Mouse (Mus musculus) heart, postnatal 14 days (tissue): Measurements from ENCODE around the gene Evc. TPM values are rescaled to one million over a fixed set of nuclear protein-coding genes. Genes with fewer than 3 reads are reported as not detected.

Experiments
- DNase-seq, 2 experiments: peaks; one replicate each; pipeline ENCODE4 v3.0.0; 2021 to 2022
- intact Hi-C: fragments of 180-260 bp; cut with DNase I; formaldehyde crosslinking; loops from one replicate; pipeline ENCODE4 v1.15.1; 2025
- long read RNA-seq, 2 experiments: library from polyadenylated mRNA; stranded (forward); transcript quantifications; one replicate each; pipeline ENCODE4 v2.0.0; 2021
- total RNA-seq, 2 experiments: library from RNA; stranded (reverse); gene quantifications; 2 replicates each; pipeline ENCODE4 v1.2.3; 2021

Gene Evc
- total RNA-seq = 1 to 10 TPM; 5.5 to 5.8 TPM
- long read RNA-seq, experiment 1, full-length matches to known transcripts = 4 of 7 reads
- long read RNA-seq, experiment 1, partial matches to known transcripts = 0 of 7 reads
- long read RNA-seq, experiment 1, other reads (novel, unspliced or antisense) = 3 of 7 reads
- long read RNA-seq, experiment 2, partial matches to known transcripts = 1 of 4 reads
- long read RNA-seq, experiment 2, other reads (novel, unspliced or antisense) = 3 of 4 reads

DNA sequence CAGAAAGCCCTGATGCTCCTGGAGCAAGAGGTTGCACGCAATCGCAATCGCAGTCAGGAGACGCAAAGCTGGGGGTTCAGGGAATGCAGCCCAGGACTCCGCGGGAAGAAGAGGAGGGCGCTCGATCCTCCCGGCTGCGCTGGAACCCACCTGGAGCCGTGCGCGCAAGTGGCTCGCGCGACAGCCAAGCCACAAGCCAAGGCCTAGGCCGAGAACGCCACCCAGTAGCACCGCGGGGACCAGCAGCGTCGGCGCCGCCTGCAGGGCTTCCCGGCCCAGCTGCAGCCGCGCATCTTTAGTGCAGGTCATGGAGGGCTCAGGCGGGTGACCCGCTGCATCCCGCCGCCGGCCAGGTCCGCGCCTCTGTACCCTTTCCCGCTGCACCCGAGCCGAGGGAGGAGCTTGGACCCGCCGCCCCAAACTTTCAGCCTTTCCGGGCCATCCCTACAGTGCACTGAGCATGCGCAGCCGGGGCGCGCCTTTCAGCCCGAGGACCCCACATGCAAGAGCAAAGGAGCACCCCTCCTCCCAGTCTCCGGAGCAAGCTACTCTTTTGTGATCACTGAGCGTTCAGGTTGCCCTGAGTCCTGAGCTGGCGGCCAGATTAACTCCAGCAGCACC, at the start of gene Evc:
Gene Evc (minus strand): TSS at position 410 of the 621 bp plus-strand sequence.
- peak; percentile 74 to 78 for DNase-seq
- intact Hi-C loops = no loop called here

DNA sequence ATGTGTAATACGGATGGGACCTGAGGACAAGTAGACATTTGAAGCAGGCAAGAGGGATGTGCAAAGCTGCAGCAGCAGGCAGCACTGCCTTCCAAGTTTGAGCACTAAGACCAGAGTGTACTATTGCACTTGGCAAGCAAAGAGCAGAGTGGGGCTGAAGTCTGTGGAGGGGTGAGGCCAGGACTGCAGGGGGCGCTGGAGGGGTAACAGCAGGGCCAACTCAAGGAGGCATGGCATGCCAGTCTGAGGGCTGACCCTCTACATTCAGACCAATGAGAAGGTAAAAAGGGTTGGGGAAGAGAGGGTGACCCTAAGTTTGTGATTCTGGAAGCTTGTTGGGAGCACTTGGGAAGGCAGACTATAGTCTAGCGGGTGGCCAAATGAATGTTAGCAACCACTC, 46.9 kb upstream of the Evc start:
- DNase-seq = peak; percentile 8 to 16
- intact Hi-C loops = no loop called here

GRCm38 (mm10) chr5:37380641-37381040, 43.9 kb upstream of the Evc start:
- peak; percentile 8 to 32 for DNase-seq
- intact Hi-C loops = no loop called here

DNA sequence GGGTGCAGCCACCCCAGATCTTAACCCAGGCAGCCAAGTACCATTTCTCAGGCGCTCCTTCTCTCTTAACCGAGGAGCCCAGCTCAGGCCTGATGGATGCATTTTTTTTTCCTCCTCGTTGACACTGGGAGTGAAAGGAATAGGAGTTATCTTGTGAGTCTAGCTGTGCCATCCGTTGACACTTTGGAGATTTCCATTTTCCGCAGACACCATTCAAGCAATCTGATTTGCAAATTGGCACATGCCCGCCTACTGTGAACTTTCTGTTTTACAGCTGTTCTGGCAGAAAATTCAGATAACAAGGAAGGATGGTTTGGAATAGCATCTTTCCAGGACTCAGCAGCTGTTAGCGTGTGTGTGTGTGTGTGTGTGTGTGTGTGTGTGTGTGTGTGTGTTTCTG, 40.7 kb upstream of the Evc start:
- DNase-seq = no peak
- intact Hi-C loops = no loop called here

DNA sequence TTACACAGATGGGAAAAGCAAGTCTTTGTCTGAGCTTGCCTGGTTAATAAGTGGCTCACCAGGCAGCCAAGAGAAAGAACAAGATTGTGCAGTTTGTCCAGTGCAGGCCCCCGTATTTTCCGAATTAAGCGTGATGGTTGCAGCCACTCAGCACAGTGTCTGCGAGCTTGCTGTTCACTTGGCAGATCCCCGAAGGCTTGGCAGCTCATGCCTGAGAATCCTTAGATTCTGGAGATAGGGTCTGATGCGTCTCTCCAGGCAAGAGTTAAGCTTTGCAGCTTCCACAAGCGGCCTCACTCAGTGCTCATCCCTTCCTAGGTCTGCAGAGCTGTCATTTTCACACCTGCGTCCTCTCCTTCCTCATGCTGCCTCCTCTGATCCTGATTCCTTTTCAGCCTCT, 32.1 kb upstream of the Evc start:
- intact Hi-C loops = no loop called here
- DNase-seq = no peak

GRCm38 (mm10) chr5:37365751-37366150, 29.1 kb upstream of the Evc start:
- no peak for DNase-seq
- intact Hi-C loops = no loop called here

GRCm38 (mm10) chr5:37363284-37363683, 26.6 kb upstream of the Evc start:
- DNase-seq = no peak
- intact Hi-C loops = no loop called here

DNA sequence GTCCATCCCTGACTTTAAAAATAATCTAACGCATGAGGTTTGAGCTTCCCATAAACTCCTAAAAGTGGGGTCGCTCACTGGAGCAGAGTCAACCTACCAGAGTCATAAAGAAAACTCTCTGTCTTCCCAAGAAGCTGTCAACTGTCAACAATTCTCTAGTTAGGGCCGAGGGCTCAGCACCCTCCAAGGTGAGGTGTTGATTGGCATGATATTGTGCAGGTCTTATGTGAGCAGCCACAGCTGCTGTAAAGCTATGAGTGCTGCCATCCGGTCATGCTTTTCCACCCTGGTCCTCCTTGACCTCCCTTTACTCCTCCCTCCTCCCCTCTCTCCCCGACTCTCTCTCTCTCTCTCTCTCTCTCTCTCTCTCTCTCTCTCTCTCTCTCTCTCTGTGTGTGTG, 25.9 kb upstream of the Evc start:
- intact Hi-C loops = no loop called here
- no peak for DNase-seq

DNA sequence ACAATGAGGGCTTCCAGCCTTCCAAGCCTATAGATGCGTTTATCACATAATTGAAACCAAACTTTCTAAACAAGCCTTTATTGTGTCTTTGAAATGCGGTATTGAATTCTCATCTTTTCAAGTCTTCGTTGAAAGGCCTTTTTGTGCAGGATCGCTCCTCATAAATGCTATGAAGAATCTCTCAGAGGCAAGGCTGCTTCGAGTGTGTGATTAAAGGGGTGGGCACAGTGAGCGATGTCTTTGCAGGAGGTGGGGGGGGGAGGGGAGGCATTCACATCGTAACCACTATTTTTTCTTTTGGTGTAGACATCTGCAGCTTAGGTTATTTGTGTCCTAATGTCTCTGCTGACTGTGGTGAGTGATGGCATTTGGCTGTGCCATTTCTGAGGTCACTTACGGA, 19.3 kb upstream of the Evc start:
- intact Hi-C loops = no loop called here
- DNase-seq = no peak

- DNase-seq = peak; percentile 44 to 69
- intact Hi-C loops = loop anchor here (2.0 kb wide), 1 partner anchor 56 kb away; no protein-coding TSS in a partner anchor
Measured at GRCm38 (mm10) chr5:37354385-37354784, 17.7 kb upstream of the Evc start.

- DNase-seq = no peak
- intact Hi-C loops = no loop called here
Measured at GRCm38 (mm10) chr5:37351791-37352190, 15.1 kb upstream of the Evc start.

GRCm38 (mm10) chr5:37343962-37344361, 7.3 kb upstream of the Evc start:
- DNase-seq = no peak
- intact Hi-C loops = no loop called here

DNA sequence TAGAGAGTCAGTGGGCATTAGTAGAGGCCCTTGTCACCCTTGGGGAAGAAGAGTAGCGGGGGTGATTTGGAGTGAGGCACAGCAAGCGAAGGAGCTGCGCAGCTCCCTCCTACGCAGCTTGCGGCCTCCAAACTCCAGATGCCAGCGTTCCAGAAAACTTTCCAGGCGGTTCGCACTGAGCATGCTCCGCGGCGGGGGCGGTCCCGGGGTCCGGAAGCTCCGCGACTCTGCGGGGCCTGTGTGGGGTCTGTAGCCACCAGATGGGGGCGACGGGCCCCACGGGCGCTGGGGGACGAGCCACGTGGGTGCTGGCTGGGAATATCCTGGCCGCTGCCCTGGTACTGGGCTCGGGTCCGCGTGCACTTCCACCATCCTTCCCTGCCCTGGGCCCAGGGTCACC, 1.6 kb upstream of the Evc start, which contains the start of gene Evc2:
Gene Evc2 (plus strand): TSS at position 212 of the 400 bp plus-strand sequence.
- DNase-seq = peak; percentile 77 to 79
- intact Hi-C loops = no loop called here

GRCm38 (mm10) chr5:37337696-37338095, 1.0 kb upstream of the Evc start:
- no peak for DNase-seq
- intact Hi-C loops = no loop called here

DNA sequence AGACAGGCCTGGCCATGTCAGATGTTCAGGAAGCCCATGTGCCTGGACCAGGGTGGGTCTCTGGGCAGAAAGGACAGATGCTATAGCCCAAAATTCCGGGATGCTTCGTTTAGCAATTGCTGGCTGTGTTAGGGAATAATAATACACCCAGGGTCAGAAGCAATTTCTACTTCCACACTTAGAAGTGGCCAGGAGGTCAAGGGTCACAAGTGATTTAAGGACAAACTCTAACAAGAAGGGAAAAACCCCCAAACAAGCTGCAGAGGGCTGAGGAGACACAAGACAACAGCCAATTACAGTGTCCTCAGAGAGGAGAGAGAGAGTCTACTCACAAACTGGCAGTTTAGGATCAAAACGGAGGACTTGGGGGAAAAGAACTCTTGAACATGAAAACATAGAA, 1.6 kb downstream of the Evc start:
- intact Hi-C loops = no loop called here
- no peak for DNase-seq

- no peak for DNase-seq
- intact Hi-C loops = no loop called here
Measured at GRCm38 (mm10) chr5:37332066-37332465, 4.6 kb downstream of the Evc start.

DNA sequence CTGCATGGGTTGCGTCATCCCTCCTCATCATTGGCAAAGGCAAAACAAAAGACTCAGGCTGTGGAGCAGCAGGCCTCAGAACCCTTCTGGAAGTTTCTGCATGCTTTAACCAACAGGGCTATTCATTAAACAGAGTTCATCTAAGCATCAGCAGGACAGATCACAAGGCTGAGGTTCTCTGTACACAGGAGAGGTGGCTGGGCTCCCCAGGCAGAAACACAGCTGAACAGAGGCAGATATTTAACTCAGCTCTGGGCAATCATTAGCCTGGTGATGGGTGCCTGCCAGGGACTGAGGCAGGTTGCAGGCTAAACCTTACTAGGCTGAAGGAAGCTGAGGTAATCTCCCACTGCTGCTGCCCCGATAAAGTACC, 5.6 kb downstream of the Evc start:
- intact Hi-C loops = no loop called here
- DNase-seq = no peak

DNA sequence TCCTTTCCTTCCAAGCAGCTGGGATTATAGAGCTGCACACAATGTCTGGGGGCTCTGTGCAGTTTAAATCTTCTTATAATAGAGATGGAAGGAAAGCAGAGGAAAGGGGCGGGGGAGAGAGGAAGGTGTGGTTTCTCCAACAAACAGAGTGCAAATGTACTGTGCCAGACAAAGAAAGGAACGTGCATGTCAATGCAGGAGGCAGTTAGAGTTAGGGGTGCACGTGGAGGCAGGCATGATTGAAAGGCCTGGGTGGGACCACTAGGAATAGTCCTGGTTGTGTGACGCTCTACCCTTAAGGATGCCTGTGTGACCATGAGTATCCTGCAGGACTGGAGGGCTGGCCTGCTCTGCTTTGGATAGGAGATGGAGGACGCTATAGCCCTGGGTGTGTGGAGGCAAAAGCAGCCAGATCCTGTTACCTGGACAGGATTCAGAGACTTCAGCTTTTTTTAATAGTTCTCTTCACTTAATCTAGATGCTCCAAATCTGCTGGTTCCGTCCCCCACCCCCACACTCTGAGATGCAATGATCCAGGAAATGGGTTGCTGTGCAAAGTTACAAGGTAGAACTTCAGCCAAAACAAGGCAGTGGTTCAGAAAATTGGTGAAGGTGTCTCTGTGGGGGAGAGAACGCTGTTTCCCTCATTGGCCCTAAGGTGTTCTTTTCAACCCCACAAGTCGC, 6.1 kb downstream of the Evc start:
- no peak for DNase-seq
- intact Hi-C loops = no loop called here

DNA sequence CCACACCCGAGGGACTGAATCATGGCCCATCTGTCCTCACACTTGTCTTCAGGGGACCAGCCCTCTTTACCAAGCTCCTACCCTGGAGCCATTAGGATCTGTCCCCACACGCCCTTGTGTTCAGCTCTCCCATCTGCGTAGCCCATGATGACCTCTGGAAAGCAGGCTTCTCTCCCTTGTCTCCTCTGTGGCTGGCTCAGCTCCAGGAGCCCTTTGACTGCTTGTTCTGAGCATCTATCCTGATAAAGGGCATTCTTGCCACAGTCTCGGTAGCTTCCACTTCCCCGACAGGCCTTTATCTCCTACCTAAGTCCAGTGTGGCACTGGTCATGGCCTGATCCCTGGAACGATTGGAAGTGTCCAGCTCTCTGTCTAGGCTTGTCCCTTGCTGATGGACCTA, 10.0 kb downstream of the Evc start:
- intact Hi-C loops = no loop called here
- DNase-seq = no peak

DNA sequence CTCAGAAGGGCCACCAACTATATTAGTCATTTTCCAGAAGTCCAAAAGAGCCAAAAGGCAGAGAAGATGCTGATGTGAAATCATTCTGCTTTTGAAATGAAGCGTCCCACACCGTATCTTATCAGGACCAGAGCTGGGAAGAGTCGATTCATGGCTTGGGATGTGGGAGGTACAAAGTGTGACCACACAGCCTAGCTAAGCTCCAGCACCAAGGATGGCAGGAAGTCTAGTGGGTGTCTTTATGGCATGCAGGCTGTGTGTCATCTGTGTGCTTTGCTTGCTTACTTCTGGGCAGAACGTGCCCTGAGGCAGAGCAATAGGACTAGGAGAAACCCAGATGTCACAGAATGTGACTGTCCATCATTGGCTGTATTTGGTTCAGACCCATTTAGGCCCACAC, 15.9 kb downstream of the Evc start:
- no peak for DNase-seq
- intact Hi-C loops = no loop called here

GRCm38 (mm10) chr5:37320174-37320573, 16.5 kb downstream of the Evc start:
- no peak for DNase-seq
- intact Hi-C loops = no loop called here

- DNase-seq = no peak
- intact Hi-C loops = no loop called here
Measured at GRCm38 (mm10) chr5:37318715-37319114, 18.0 kb downstream of the Evc start.
